Comparison of ENCODE assay signal across 14 mouse cellular contexts in genomic region chr2:118523163-118523730, GRCm38 (mm10). TPM values are rescaled to one million over a fixed set of nuclear protein-coding genes. Genes with fewer than 3 reads are reported as not detected.
DNase-seq lines count a peak whose midpoint lies in the region; ATAC-seq lines count a peak whose summit lies in the region.
"Had no signal": no experiment of that assay in that cellular context is flagged by ENCODE, and none has a peak within 500 bp of the region (broad histone marks: within the 10 kb centered on the region; RNA-seq: fewer than 3 reads in every experiment).

No protein-coding gene starts in this region.

- no peak overlapping the region for H3K4me2 ChIP-seq in kidney, embryonic 14.5 days (replicated peaks; ENCODE audit: low read depth, low read length)
- H3K4me2 ChIP-seq in embryonic facial prominence, embryonic 12.5 days (replicated peaks): no peak overlapping the region
- H3K4me2 ChIP-seq: hindbrain, embryonic 12.5 days; liver, embryonic 13.5 days had no signal

- no peaks in the 10 kb centered on the region for H3K27me3 ChIP-seq in kidney, embryonic 14.5 days (ENCODE audit: control insufficient read depth, insufficient read depth, low read length)
- H3K27me3 ChIP-seq in embryonic facial prominence, embryonic 12.5 days: no peaks in the 10 kb centered on the region
- H3K27me3 ChIP-seq: hindbrain, embryonic 12.5 days; liver, embryonic 13.5 days had no signal

- 32% methylated on average over 5 of the region's 5 CpGs for WGBS in kidney, embryonic 14.5 days
- 44% methylated on average over 5 of the region's 5 CpGs for WGBS in embryonic facial prominence, embryonic 12.5 days

- intact Hi-C loops in heart, postnatal 36 days (cut with DNase I): no loop called here

- no peak; the same call in 1 of the 2 replicates for ATAC-seq in kidney, embryonic 14.5 days (ENCODE audit: low FRiP score, low TSS enrichment)
- no peak for ATAC-seq in embryonic facial prominence, embryonic 12.5 days (ENCODE audit: insufficient number of reproducible peaks, insufficient read depth, low FRiP score, low TSS enrichment)
- ATAC-seq in megakaryocyte progenitor cell, adult 5-6 weeks (replicated peaks; ENCODE audit: poor library complexity): peak; percentile 47; the same call in 1 of the 2 replicates
- ATAC-seq in inflammation-experienced regulatory T-cells, adult 6 months: no peak

- H3K9me3 ChIP-seq in kidney, embryonic 14.5 days (ENCODE audit: control insufficient read depth, low read length): no peaks in the 10 kb centered on the region
- no peaks in the 10 kb centered on the region for H3K9me3 ChIP-seq in embryonic facial prominence, embryonic 12.5 days
- H3K9me3 ChIP-seq: hindbrain, embryonic 12.5 days; liver, embryonic 13.5 days had no signal

- peak; percentile 90 for DNase-seq in heart, adult 11 months
- DNase-seq in heart, postnatal 36 days: no peak
- DNase-seq in kidney, adult 11 months: no peak
- no peak for DNase-seq in cerebellum, adult 11-12 months
- DNase-seq: cerebellum, postnatal 36 days; gastrocnemius, adult 2 months; liver, embryonic 13.5 days; spleen, adult 18-20 months; thymus, adult 18-20 months had no signal

- H3K27ac ChIP-seq in kidney, embryonic 14.5 days (ENCODE audit: low read depth, low read length): peak overlapping the region; percentile 60; the same call in 1 of the 2 replicates
- H3K27ac ChIP-seq in embryonic facial prominence, embryonic 12.5 days: peak overlapping the region; percentile 51
- H3K27ac ChIP-seq: gastrocnemius, adult 2 months; hindbrain, embryonic 12.5 days; liver, embryonic 13.5 days had no signal

- H3K4me3 ChIP-seq in kidney, embryonic 14.5 days (ENCODE audit: low read length): no peak overlapping the region
- no peak overlapping the region for H3K4me3 ChIP-seq in embryonic facial prominence, embryonic 12.5 days
- H3K4me3 ChIP-seq: gastrocnemius, adult 2 months; hindbrain, embryonic 12.5 days; liver, embryonic 13.5 days had no signal

- no peaks in the 10 kb centered on the region for H3K36me3 ChIP-seq in kidney, embryonic 14.5 days (ENCODE audit: control insufficient read depth, insufficient read depth, low read length)
- no peaks in the 10 kb centered on the region for H3K36me3 ChIP-seq in embryonic facial prominence, embryonic 12.5 days
- H3K36me3 ChIP-seq: hindbrain, embryonic 12.5 days; liver, embryonic 13.5 days had no signal

- no peak overlapping the region for H3K9ac ChIP-seq in kidney, embryonic 14.5 days (ENCODE audit: low read depth, low read length)
- H3K9ac ChIP-seq in embryonic facial prominence, embryonic 12.5 days: no peak overlapping the region
- H3K9ac ChIP-seq: hindbrain, embryonic 12.5 days; liver, embryonic 13.5 days had no signal

- peaks cover 38% of the 10 kb centered on the region for H3K4me1 ChIP-seq in kidney, embryonic 14.5 days (ENCODE audit: control insufficient read depth, insufficient read depth, low read length)
- H3K4me1 ChIP-seq in embryonic facial prominence, embryonic 12.5 days: peaks cover 37% of the 10 kb centered on the region

RNA-seq across cellular contexts. Expression of gene Bmf, which starts 26.2 kb away (rescaled TPM):
- total RNA-seq in heart, postnatal 36 days (2021): 1 to 10 TPM; 6.7 to 8.2 TPM
- 6.0 and 9.6 TPM in 2 replicates for polyA plus RNA-seq in kidney, embryonic 14.5 days (2014; fragmentation: Nextera tagmentation; extraction: Ambion mirVana)
- polyA plus RNA-seq in embryonic facial prominence, embryonic 12.5 days (2016; fragmentation: Nextera tagmentation; extraction: Ambion mirVana): 6.6 and 7.1 TPM in 2 replicates
- total RNA-seq in megakaryocyte progenitor cell, adult 5-6 weeks (2015): 0.20 and 0.56 TPM in 2 replicates
- total RNA-seq in megakaryocyte progenitor cell, adult 5-6 weeks (2017): 0.51 and 0.71 TPM in 2 replicates
- 1 to 10 TPM in 2 of 3 experiments, under 1 TPM in 1; 0.81 to 2.8 (median 1.7) TPM for polyA plus RNA-seq in inflammation-experienced regulatory T-cells, adult 6 months (2017; shearing (Covaris generic))

RNA-seq across cellular contexts. Expression of gene Srp14, which starts 43.7 kb away (rescaled TPM):
- total RNA-seq in heart, postnatal 36 days (2021): 100 to 1,000 TPM; 114 to 118 TPM
- polyA plus RNA-seq in kidney, embryonic 14.5 days (2014; fragmentation: Nextera tagmentation; extraction: Ambion mirVana): 234 and 300 TPM in 2 replicates
- polyA plus RNA-seq in embryonic facial prominence, embryonic 12.5 days (2016; fragmentation: Nextera tagmentation; extraction: Ambion mirVana): 239 and 256 TPM in 2 replicates
- total RNA-seq in megakaryocyte progenitor cell, adult 5-6 weeks (2015): 166 and 168 TPM in 2 replicates
- total RNA-seq in megakaryocyte progenitor cell, adult 5-6 weeks (2017): 203 and 225 TPM in 2 replicates
- 100 to 1,000 TPM; 288 to 331 (median 298) TPM for polyA plus RNA-seq in inflammation-experienced regulatory T-cells, adult 6 months (2017; shearing (Covaris generic))
